Mouse (Mus musculus) left cerebral cortex, postnatal 25 days (tissue): ENCODE measurements around the gene Wdr37. TPM values are rescaled to one million over a fixed set of nuclear protein-coding genes. Genes with fewer than 3 reads are reported as not detected.
A peak's percentile ranks its signal among the peaks of the same experiment; 100 is the strongest.

Experiments used
- DNase-seq, 2 experiments: peaks; one replicate each; pipeline ENCODE4 v3.0.0; 2022; ENCODE audit warnings: low spot score in 2 of 2, mixed read lengths in 1 of 2
- intact Hi-C: fragments of 180-260 bp; cut with DNase I; formaldehyde crosslinking; loops from one replicate; pipeline ENCODE4 v1.15.1; 2025
- microRNA-seq, 2 experiments: library from miRNA; unstranded; fragments of <30 nt; microRNA quantifications; one replicate each; pipeline ENCODE4 v1.2.0; 2022
- total RNA-seq, 2 experiments: library from RNA; stranded (reverse); gene quantifications; 2 replicates each; pipeline ENCODE4 v1.2.3; 2021

Wdr37 gene
- total RNA-seq, 2 experiments from 2014 or later = 97.1 to 102 TPM

- no peak for DNase-seq
- intact Hi-C loops = no loop called here
Measured at GRCm38 (mm10) chr13:8782636-8783035, 89.1 kb downstream of the Wdr37 start.

- peak; percentile 18 to 39 for DNase-seq
- intact Hi-C loops = no loop called here
Measured at GRCm38 (mm10) chr13:8780441-8780840, 91.3 kb downstream of the Wdr37 start.

- no peak for DNase-seq
- intact Hi-C loops = no loop called here
Measured at GRCm38 (mm10) chr13:8770616-8771015, 101.1 kb downstream of the Wdr37 start.

GRCm38 (mm10) chr13:8769654-8770227, 102.0 kb downstream of the Wdr37 start:
- DNase-seq = no peak
- intact Hi-C loops = no loop called here

GRCm38 (mm10) chr13:8760940-8761339, 110.8 kb downstream of the Wdr37 start:
- intact Hi-C loops = no loop called here
- no peak for DNase-seq

Small RNA genes within 50 kb of the gene (microRNA-seq; reads per million reads assigned to microRNA genes)
- 0 reads per million in 2 experiments for gene Gm22750

Other genes with a start within 250 kb of the Wdr37 start
- 10 to 100 TPM; 41.2 to 41.3 TPM for gene Idi1, start 13.6 kb upstream of the Wdr37 start, total RNA-seq
- not detected for gene Gm9745, start 76.3 kb upstream of the Wdr37 start, total RNA-seq
- under 1 TPM in 1 of 2 experiments, not detected in 1; 0.16 TPM for gene Idi2, start 81.0 kb upstream of the Wdr37 start, total RNA-seq
- gene Gtpbp4, start 124.2 kb upstream of the Wdr37 start, total RNA-seq = 10 to 100 TPM; 39.0 to 39.2 TPM
- 10 to 100 TPM; 74.6 to 77.8 TPM for gene Larp4b, start 222.0 kb upstream of the Wdr37 start, total RNA-seq